Mouse (Mus musculus) spleen, adult 2 months (tissue): ENCODE data around the gene Itga5. TPM values are rescaled to one million over a fixed set of nuclear protein-coding genes. Genes with fewer than 3 reads are reported as not detected.

ENCODE experiments used
- DNase-seq, 2 experiments: peaks; one replicate each; pipeline versions ENCODE4 v3.0.0 to v3.0.0-alpha.2; 2012 to 2021; ENCODE audit warnings: low spot score in 2 of 2, low read depth in 1 of 2
- H3K27ac ChIP-seq: fragments of 200-500 bp; 2 replicates; pipeline ENCODE4 v1.5.1; 2012; ENCODE audit warnings: low read length, inconsistent platforms; ENCODE audit not compliant: insufficient read depth
- H3K27me3 ChIP-seq: fragments of 200-500 bp; 2 replicates; pipeline ENCODE4 v1.6.1; 2012; ENCODE audit warnings: mild to moderate bottlenecking, moderate library complexity, low read length, inconsistent platforms; ENCODE audit not compliant: control insufficient read depth, insufficient read depth
- H3K36me3 ChIP-seq: fragments of 200-500 bp; 2 replicates; pipeline ENCODE4 v1.6.1; 2012; ENCODE audit warnings: mild to moderate bottlenecking, low read length, inconsistent platforms; ENCODE audit not compliant: control insufficient read depth, insufficient read depth
- H3K4me1 ChIP-seq: fragments of 200-500 bp; 2 replicates; pipeline ENCODE4 v1.6.1; 2011; ENCODE audit warnings: inconsistent platforms; ENCODE audit not compliant: control insufficient read depth, insufficient read depth, insufficient read length
- H3K4me3 ChIP-seq: fragments of 200-500 bp; 2 replicates; pipeline ENCODE4 v1.5.1; 2011; ENCODE audit warnings: mild to moderate bottlenecking, inconsistent platforms; ENCODE audit not compliant: insufficient read depth, insufficient read length; ENCODE audit errors: extremely low read depth
- CTCF ChIP-seq: fragments of 200-500 bp; IDR thresholded peaks from 2 replicates; pipeline ENCODE4 v1.5.1; 2011; ENCODE audit warnings: mild to moderate bottlenecking, inconsistent platforms; ENCODE audit not compliant: insufficient read depth, insufficient read length, insufficient replicate concordance; ENCODE audit errors: extremely low read depth
- POLR2A ChIP-seq: fragments of 200-500 bp; IDR thresholded peaks from 2 replicates; pipeline ENCODE4 v1.6.1; 2011; ENCODE audit warnings: low read depth, low read length, inconsistent platforms
- WGBS: fragments of 180-500 bp; shearing (Covaris S2); methylation state at CpG from one replicate; pipeline ENCODE4 v1.1.7; 2018; 5-methylcytosine and 5-hydroxymethylcytosine counted together
- polyA plus RNA-seq: library from polyadenylated mRNA; depleted of rRNA; stranded (reverse); fragments of >200 nt; gene quantifications from 2 replicates; pipeline ENCODE4 v1.2.3, GENCODE M21; 2012

Gene Itga5
- polyA plus RNA-seq, 1 experiment: 8.0 TPM

DNA sequence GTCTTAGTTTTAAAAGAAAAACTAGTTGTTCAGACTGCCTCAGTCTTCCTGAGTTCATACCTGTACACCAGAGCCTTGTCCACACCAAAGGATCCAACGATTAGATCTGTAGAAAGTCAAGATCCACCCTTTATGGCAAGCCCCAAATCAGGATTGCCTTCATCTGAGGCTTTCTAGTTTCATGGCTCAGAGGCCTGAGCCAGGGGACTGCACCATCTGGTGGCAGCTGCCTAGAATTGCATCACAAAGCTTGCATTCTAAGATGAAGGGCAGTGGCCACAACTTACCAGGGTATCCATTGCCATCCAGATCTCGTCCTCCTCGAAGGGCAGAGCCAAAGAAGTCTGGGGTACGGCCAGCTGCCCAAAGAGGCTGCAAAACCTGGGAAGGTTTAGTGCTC is 13.7 kb downstream of the Itga5 start:
- Histone ChIP-seq H3K4me3 (no peak overlapping the region), H3K36me3 (no peaks in the 10 kb centered on the region), H3K4me1 (peaks cover 7% of the 10 kb centered on the region; the same call in 1 of the 2 replicates), H3K27me3 (no peaks in the 10 kb centered on the region), H3K27ac (no peak overlapping the region)
- 44% methylated on average over 4 of the region's 4 CpGs for WGBS
- TF ChIP-seq CTCF (peak; percentile 62; the same call in 1 of the 2 replicates), POLR2A (no peak)
- DNase-seq: peak; percentile 38 to 54

DNA sequence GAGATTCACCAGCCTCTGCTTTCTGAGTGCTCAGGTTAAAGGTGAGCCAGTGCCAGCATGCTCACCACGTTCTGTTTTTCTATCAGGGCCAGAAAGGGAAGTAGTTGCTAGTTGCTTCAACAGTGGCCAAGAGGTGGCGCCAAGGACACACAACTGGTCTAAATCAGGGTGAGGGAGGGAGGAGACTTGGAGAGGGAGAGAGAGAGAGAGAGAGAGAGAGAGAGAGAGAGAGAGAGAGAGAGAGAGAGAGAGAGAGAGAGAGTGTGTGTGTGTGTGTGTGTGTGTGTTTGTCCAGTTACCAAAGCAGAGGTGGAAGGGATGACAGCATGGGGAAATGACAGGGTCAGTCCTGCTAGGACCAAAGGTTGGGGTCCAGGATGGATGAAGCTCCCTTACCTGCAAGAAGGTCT is 19.3 kb downstream of the Itga5 start:
- TF ChIP-seq POLR2A (no peak), CTCF (peak; percentile 67; the same call in 1 of the 2 replicates)

DNA sequence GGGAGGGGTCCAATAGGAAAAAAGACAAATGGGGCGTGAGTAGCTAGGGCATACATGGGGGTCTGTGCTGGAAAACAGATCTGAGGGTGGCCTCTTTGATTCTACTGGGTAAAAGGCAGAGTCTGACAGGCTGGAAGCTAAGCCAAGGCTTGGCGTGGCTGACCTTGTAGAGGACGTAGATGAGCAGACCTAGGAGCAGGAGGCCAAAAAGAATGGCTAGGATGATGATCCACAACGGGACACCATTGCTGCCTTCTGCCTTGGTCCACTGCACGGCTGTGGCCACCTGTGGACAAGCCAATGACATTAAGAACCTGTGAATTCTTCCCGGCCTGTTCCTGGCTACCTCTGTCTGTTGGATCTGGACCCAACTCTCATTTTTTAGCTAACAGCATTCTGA is 20.8 kb downstream of the Itga5 start:
- Histone ChIP-seq H3K4me1 (no peaks in the 10 kb centered on the region), H3K27ac (no peak overlapping the region), H3K4me3 (no peak overlapping the region), H3K36me3 (no peaks in the 10 kb centered on the region), H3K27me3 (no peaks in the 10 kb centered on the region)
- no peak for TF ChIP-seq CTCF
- TF ChIP-seq POLR2A: no peak
- WGBS: 90% methylated on average over 6 of the region's 6 CpGs
- no peak for DNase-seq

More for the DNA sequence above, 19.3 kb downstream of the Itga5 start:
- Histone ChIP-seq H3K27ac (no peak overlapping the region), H3K4me3 (no peak overlapping the region), H3K27me3 (no peaks in the 10 kb centered on the region), H3K36me3 (no peaks in the 10 kb centered on the region), H3K4me1 (no peaks in the 10 kb centered on the region)
- 7% methylated on average over 2 of the region's 2 CpGs for WGBS
- peak; percentile 68 to 69 for DNase-seq

DNA sequence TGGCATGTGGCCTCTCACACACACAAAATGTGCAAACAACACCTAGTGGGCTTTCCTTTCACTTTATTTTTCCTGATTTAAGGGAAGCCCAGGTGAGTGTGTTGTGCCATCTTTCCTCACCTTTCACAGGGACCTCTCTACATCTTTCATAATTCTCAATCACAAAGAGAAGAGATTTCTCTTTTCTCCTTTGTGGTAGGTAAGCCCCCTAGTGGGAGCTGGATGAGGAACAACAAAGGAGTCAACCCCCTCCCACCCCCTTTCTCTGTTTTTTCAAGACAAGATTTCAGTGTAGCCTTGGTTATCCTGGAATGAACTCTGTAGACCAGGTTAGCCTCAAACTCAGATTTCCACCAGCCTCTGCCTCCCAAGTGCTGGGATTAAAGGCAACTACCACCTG is 23.0 kb downstream of the Itga5 start:
- TF ChIP-seq CTCF: no peak
- TF ChIP-seq POLR2A: no peak
- H3K4me1 ChIP-seq: peaks cover 2% of the 10 kb centered on the region; the same call in 1 of the 2 replicates
- no peak overlapping the region for H3K27ac ChIP-seq
- no peak overlapping the region for H3K4me3 ChIP-seq
- no peaks in the 10 kb centered on the region for H3K27me3 ChIP-seq
- no peaks in the 10 kb centered on the region for H3K36me3 ChIP-seq
- no peak for DNase-seq

DNA sequence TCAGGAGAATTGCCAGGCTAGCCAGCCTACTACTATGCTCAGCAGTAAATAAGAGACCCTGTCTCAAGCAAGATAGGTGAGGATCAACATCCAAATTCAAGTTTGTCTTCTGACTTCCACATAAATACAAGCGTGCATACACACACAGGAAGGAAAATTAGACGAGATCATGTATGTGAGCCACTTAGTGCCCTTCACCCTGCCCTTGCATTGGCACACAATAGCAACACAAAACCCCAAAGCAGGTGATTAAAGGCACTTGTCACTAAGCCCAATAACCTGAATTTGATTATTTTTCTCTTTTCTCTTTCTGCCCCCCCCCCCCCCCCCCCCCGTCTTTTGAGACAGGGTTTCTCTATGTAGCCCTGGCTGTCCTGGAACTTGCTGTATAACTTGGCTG is 23.6 kb downstream of the Itga5 start:
- Histone ChIP-seq H3K27ac (no peak overlapping the region), H3K4me1 (peaks cover 2% of the 10 kb centered on the region; the same call in 1 of the 2 replicates), H3K27me3 (no peaks in the 10 kb centered on the region), H3K4me3 (no peak overlapping the region), H3K36me3 (no peaks in the 10 kb centered on the region)
- DNase-seq: no peak
- no peak for TF ChIP-seq POLR2A
- no peak for TF ChIP-seq CTCF
- WGBS: 81% methylated on average over 3 of the region's 3 CpGs

DNA sequence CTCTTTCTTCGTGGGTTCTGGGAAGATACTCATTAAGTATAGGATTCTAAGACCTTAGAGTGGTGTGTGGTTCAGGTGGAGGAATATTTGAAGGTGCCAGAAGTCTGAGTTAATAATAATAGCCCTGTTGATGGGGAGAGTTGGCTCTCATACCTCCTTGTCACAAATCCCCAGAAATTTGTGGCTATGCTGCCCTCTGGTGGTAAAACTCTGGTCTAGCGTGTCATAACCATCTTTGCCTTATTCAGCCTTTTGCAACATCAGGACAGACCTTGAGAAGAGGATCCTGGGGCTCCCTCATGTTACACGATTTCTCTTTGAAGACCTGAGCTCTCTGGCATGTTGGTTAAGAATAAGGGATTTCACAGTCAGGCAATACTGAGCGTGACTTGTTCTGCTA is 24.1 kb downstream of the Itga5 start:
- TF ChIP-seq CTCF (peak; percentile 51; the same call in 1 of the 2 replicates), POLR2A (no peak)
- Histone ChIP-seq H3K27me3 (no peaks in the 10 kb centered on the region), H3K27ac (no peak overlapping the region), H3K4me1 (peaks cover 5% of the 10 kb centered on the region; the same call in 1 of the 2 replicates), H3K4me3 (no peak overlapping the region), H3K36me3 (no peaks in the 10 kb centered on the region)
- DNase-seq: peak; percentile 70 to 72
- 34% methylated on average over 4 of the region's 4 CpGs for WGBS

DNA sequence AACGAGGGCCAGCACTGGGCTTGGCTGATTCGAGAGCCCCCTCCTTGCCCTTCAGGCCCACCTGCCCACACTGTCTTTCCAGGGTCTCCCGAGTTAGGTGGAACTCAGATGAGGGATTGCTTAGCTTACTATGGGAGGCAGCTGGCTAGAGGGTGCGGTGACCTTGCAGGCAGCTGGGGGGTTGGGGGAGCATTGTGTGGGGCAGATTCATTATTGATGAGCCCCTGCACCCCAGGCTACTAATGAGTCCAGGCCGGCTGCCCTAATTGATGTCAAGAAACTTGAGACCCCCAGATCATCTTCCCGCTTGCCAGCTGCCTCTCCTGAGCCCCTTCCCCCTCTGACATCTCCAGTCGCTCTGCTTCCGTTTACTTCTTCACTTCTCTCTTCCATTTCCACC is 25.0 kb downstream of the Itga5 start:
- Histone ChIP-seq H3K4me3 (no peak overlapping the region), H3K4me1 (peaks cover 5% of the 10 kb centered on the region; the same call in 1 of the 2 replicates), H3K27me3 (no peaks in the 10 kb centered on the region), H3K36me3 (no peaks in the 10 kb centered on the region), H3K27ac (no peak overlapping the region)
- TF ChIP-seq CTCF (no peak), POLR2A (no peak)
- 87% methylated on average over 8 of the region's 8 CpGs for WGBS
- no peak for DNase-seq

DNA sequence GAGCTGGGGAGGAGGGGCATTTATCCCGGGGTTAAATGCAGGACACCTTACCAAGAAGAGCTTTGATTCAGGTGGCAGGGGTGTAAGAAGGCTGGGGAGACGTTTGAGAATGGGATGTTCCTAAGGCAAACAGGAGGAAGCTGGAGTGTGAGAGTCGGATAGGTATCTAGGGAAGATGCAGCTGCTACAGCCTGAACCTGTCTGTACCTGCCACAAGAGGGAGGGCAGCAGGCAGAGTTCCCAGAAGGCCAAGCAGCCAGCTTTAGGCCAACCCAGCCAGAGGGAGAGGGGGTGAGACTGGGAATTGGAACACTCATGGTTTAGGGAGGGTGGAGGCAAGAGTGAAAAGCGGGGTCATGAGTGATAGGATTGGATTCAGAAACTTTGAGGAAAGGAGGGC is 25.8 kb downstream of the Itga5 start:
- WGBS: 37% methylated on average over 4 of the region's 4 CpGs
- Histone ChIP-seq H3K4me3 (no peak overlapping the region), H3K4me1 (peaks cover 7% of the 10 kb centered on the region; the same call in 1 of the 2 replicates), H3K36me3 (no peaks in the 10 kb centered on the region), H3K27ac (no peak overlapping the region), H3K27me3 (no peaks in the 10 kb centered on the region)
- TF ChIP-seq POLR2A (no peak), CTCF (no peak)
- DNase-seq: no peak
